Mouse (Mus musculus) G1E (cell line): ENCODE measurements at regions not wholly inside any gene's neighbourhood (a gene's known extent, or its start where the extent isn't known, plus 50 kb on each side); places are given as distances from the start of the nearest gene placed in this dataset.

Experiments
- CTCF ChIP-seq: IDR thresholded peaks from 2 replicates; pipeline ENCODE4 v1.5.1; 2012; ENCODE audit warnings: low read depth, low read length, inconsistent platforms, mixed read lengths
- GATA1 ChIP-seq: IDR thresholded peaks from 2 replicates; pipeline ENCODE4 v1.6.1; 2012; ENCODE audit warnings: borderline replicate concordance, low read length, inconsistent platforms, mixed read lengths
- GATA2 ChIP-seq: IDR thresholded peaks from 2 replicates; pipeline ENCODE4 v1.6.1; 2012; ENCODE audit warnings: low read depth, low read length, inconsistent platforms, borderline replicate concordance
- POLR2AphosphoS5 ChIP-seq: IDR thresholded peaks from 2 replicates; pipeline ENCODE4 v1.6.1; 2012; ENCODE audit warnings: low read depth, low read length, inconsistent platforms; ENCODE audit not compliant: insufficient replicate concordance
- TAL1 ChIP-seq: conservative IDR thresholded peaks from 2 replicates; pipeline ENCODE4 v1.6.1; 2012; ENCODE audit warnings: low read depth, low read length, inconsistent platforms, mixed read lengths

DNA sequence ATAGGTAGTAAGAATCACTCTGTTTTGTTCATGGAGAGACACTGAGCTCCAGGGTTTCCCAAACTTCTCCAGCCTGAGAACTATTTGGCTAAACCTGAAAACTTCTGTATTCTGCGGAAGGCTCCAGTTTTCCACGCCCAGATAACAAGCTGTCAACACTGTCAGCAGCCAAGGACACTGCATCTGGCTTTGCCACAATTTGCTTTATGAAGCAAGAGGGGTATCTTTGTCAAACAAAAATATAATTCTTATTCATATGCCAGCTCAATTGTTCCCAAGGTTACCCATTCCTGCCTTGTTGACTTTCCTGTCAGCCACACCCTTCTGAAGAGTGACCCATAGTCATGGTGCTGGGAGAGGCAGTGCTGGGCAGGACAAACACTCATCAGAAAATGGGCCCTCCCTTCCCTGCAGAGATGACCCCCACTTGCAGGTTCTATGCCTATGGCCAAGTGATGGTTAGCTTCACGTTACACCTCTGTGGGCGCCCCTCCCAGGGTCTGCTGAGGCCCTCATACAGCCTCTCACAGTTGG, 64.9 kb upstream of the Bod1 start:
- TF ChIP-seq CTCF (no peak), TAL1 (no peak), POLR2AphosphoS5 (no peak), GATA2 (no peak), GATA1 (no peak)
